Mouse (Mus musculus): ENCODE measurements around the gene Man1a2. TPM values are rescaled to one million over a fixed set of nuclear protein-coding genes. Genes with fewer than 3 reads are reported as not detected.

The Man1a2 gene
- polyA plus RNA-seq, 1 experiment: 33.7 TPM

DNA sequence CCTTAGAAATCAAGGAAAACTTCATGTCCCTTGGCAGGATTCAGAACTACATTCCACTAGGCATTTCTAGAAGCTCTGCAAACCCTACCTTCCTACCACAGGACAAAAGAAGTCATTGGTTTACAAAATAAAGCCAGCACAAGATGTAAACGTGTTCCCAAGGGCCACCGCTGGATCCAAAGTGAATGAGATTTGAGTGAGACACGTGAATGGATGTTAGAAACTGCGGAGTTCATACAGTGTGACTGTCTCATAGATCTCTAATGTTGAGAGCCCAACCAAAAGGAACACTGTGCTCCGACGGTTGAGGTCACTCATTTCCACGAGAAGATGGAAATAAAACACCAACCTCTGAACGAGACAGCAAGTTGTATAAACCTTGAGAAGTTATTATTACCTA, 1.5 kb upstream of the Man1a2 start:
- no peak for DNase-seq (ENCODE audit: extremely low spot score in 1 of 2, low spot score in 1 of 2)

DNA sequence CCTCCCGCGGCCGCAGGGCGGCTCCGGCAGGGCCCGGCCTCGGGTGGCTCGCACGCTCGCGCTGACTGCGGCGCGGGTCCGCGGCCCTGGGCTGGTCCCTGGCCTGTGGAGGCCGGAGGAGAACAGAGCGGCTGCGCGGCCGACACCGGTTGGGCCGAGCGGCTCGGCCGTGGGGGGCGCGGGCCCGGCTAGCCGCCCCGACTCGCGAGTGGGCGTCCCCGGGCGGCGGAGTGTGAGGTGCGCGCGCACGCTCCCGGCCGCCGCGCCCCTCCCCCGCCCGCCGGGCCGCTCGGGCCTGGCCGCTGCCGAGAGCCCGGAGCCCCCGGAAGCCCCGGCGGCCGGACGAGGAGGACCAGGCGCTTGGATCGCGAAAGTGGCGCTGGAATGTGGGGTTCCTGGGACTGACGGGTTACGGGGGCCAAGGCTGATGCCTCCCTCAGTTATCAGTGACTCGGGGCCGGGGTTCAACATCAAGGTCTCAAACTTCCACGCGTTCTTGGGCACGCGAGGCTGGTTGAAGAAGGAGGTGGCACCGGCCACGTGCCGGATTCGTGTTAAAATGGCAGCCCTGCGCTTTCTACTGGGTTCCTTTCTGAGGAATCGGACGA, 564 bp upstream of the Man1a2 start:
- DNase-seq (ENCODE audit: extremely low spot score in 1 of 2, low spot score in 1 of 2): peak in 1 of 2 experiments; percentile 58

DNA sequence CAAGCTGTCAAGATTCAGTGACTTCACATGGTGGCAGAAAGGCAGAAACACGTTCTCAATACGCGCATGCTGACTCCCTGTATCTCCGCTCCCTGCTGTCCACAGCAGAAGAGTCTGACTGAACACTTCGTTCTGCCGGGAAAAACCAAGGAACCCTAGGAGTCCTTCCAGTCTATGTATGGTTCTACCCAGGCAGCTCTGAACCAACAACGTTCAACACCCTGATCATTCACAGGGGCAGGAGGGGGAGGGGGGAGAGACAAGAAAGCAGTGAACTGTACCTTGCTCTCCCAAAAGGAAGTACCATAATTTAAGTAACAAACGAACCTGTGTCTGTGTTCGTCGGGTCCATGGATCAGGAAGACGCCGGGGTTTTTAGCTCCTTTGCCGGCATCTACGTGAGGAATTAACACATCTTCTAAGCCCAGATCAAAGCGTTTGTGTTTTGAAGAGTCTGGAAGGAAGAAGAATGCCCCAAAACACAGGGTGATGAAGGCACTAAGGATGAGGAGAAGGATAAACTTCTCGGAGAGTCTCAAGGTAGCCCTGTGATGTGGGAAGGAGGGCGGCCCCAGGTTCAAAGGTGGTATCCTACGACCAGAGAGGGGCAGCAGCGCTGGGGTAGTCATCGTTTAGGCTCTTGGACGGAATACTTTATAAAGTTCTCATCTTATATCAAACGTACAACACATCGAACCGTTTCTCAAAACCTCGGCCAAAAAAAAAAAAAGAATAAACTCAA, 898 bp downstream of the Man1a2 start:
- peak in 1 of 2 experiments; percentile 47 for DNase-seq (ENCODE audit: extremely low spot score in 1 of 2, low spot score in 1 of 2)

DNA sequence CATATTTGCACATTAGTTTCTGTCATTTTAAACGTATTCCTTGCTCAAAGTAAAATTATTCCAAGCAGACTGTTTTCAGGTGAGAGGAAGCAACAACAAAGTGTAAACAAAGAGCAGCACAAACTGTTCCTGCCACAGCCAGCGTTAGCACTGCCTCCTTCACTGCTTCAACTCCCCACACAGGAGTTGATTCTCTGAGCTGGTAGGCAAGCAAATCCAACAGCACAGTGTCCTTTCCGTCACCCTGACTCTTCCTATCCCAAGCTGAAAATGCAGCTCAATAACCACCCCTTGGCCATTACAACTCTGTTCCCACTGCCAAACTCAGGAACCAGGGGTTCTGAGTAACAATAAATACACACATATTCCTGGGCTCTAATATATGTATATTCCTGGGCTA, 2.5 kb downstream of the Man1a2 start:
- no peak for DNase-seq (ENCODE audit: extremely low spot score in 1 of 2, low spot score in 1 of 2)

DNA sequence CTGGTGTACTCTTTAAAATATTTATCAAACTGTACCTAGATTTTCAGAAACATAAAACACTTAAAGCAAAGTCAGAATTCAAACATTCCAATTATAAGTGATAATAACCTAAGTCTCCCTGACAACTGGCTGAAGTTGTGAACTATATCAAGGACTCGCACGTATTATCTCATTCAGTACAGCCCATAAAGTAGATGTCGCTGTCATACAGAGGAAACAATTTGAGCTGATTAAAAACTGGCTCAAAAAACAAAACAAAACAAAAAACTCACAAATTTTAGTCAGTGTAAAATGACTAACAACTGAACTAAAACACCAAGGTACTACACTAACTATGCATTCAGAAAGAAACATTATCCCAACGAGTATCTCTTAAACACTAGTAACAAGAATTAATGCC, 3.0 kb downstream of the Man1a2 start:
- no peak for DNase-seq (ENCODE audit: extremely low spot score in 1 of 2, low spot score in 1 of 2)

DNA sequence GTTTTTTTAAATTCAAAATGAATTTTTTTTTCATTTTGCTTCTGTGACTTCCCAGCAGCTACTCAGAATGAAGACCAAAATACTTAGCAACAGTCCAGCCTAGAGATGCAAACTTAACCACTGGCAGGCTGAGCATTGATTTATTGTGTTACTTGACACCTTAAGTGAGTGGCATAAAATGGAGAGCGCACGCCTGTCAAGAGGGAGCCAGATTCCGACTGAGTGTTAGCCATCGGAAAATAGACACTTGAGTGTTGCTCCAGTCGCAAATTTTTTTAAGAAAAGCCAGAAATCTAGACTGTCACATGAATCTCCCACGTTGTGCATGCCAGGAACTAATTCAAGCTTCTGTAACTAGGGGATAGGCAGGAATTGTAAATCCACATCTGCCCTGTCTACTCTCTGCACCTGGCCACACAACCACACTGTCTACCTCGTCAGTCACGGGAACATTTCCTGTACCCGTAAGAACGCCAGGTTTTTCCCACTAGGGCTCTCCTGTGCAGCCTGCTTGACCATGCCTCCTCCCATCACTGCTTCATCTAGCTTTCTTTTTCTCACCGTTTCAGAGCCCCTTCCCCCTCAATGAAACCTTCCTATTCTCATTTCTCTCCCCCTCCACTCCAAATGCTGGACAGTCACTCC, 3.7 kb downstream of the Man1a2 start:
- no peak for DNase-seq (ENCODE audit: extremely low spot score in 1 of 2, low spot score in 1 of 2)

DNA sequence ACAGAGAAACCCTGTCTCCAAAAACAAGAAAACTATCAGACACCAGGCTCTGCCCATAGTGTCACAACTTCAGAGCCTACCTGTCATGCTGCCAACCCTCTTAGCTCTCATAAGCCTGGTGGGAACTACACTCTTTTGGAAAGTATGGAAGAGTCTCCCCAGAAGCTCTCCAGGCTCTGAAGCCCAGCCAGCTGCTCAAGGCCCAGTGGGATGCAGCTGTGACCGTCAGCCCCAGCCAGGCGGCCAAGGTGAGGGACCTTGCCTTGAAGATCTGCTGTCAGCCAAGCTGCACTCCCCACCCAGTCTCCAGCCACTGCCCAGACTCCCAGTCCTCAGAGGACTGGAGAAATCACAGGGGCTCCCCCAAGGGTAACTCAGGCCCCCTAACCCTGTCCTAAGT, 5.1 kb downstream of the Man1a2 start:
- DNase-seq (ENCODE audit: extremely low spot score in 1 of 2, low spot score in 1 of 2): no peak

DNA sequence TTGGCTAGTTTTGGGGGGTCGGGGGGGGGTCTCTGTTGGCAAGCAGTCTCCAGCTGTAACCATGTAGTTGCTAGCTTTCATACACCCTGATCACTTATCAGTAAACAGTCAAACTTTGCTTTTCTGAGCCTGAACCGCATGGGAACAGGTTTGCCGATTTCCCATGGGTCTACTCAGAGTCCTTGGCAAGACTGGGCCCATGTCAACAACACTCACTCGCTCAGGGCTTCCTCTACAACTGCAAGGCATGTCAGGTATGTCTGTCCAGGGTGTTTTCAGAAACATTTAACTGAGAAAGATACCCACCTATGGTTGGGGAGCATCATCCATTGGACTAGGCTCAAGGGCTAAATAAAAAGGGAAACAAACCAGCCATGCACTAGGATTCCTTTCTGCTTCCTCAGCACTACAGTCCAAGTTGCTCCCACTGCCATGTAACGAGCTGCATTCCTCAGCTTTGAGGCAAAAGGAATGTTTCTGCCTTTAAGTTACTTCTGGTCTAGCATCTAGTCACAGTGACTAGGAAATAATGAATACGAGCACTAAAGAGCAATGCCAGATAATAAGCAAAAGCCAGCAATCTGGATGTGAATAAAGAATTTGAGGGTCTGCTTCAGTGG, 6.2 kb downstream of the Man1a2 start:
- no peak for DNase-seq (ENCODE audit: extremely low spot score in 1 of 2, low spot score in 1 of 2)

DNA sequence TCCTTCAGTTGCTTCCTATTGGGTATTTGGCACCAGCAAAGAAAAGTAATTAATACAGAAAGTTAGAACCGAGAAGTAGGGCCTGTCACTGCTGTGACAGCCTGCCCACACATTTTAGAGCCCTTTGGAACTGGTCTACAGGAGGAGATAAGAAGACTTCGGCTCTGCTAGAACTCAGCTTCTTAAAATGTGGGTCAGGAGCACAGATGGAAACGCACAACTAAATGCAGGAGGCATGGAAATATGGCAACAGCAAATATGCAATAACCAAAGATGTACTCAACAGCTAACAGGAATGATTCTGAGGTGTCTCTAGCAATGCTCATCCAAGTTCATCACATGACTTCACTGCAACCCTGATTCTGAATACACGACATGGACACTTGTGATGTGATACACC, 10.2 kb downstream of the Man1a2 start:
- DNase-seq (ENCODE audit: extremely low spot score in 1 of 2, low spot score in 1 of 2): peak in 1 of 2 experiments; percentile 38

DNA sequence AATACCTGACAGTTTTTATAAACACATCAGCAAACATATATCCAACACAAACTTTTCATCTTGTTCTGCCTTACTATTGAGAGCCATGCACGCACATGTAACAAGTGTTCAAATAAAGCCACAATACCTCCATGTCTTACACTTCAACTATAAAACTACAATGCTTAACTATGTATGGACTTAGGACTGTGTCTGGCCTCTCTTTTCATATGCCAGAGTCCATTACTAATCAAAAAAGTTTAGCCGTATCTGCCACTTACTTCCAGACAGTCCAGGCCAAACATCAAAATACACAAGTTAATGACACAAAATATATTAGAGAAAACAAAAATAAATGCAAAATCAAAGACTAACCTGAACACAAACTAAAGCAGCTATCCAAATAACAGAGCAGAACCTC, 14.9 kb downstream of the Man1a2 start:
- no peak for DNase-seq (ENCODE audit: extremely low spot score in 1 of 2, low spot score in 1 of 2)

DNA sequence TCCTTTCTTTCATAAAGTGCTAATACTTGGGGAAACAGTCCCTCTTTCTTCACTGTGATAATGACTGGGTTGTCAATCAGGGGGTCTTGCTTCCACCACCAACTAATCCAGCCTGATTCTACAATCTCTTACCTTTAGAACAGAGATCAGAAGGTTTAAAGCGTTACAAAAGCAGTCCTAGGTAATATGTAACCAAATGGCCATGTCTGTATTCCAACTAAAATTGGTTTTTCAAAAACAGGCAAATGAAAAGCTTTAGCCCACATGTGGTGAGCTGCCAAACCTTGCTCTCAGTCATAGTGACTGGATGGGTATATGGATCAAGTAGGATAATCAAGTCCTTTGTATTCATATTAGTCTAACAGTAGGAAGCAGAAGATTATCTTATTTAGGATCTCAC, 32.0 kb downstream of the Man1a2 start:
- no peak for DNase-seq (ENCODE audit: extremely low spot score in 1 of 2, low spot score in 1 of 2)

DNA sequence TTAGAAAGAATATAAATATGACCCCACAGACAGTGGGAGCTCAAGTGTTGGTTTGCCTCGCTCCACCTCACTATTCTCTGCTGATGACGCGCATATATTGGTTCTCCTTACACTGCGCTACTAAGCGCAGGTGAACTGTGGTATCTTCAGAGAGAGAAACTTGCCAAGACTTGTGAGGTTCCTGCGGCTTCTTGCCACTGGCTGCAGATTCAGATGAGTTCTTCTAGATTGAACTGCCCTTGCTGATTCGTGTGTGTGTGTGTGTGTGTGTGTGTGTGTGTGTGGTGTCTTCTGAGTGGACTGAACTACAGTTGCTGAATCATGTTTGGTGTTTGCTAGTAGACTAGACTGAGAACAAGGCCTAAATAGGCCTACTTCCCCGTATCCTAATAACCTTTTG, 43.7 kb downstream of the Man1a2 start:
- DNase-seq (ENCODE audit: extremely low spot score in 1 of 2, low spot score in 1 of 2): no peak

DNA sequence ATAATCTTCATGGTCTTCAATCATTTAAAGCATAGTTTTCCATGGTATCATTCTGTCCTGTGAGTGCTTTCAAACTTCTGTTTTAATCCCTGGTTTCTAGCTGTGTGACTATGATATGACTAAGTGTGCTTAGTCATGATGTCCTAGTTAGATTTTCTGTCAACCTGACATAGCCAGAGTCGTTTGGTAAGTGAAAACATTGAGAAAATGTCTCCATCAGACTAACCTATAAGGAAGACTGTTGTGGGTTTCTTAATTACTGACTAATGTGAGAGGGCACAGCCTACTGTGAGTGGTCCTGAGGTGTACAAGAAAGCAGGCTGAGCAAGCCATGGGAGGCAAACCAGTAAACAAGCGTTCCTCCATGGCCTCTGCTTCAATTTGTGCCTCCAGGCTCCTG, 49.0 kb downstream of the Man1a2 start:
- DNase-seq (ENCODE audit: extremely low spot score in 1 of 2, low spot score in 1 of 2): no peak

DNA sequence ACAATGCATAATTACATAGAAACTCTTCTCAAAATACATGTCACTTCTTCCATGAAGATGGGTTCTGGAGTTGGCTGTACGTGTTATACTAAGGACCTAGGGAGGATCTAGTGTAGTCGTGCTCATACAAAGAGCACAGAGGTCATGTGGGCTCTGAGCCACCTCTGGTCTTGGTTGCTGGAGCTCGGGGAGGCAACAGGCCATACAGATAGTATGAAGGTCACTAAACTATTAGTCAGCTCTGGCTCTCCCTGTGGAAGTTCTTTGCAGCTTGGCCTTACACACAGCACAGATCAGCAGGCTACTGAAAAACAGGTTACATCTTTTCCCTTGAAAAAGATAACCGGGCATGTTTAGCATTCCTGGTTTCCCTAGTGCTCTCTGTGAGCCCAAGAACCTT, 50.5 kb downstream of the Man1a2 start:
- DNase-seq (ENCODE audit: extremely low spot score in 1 of 2, low spot score in 1 of 2): no peak

DNA sequence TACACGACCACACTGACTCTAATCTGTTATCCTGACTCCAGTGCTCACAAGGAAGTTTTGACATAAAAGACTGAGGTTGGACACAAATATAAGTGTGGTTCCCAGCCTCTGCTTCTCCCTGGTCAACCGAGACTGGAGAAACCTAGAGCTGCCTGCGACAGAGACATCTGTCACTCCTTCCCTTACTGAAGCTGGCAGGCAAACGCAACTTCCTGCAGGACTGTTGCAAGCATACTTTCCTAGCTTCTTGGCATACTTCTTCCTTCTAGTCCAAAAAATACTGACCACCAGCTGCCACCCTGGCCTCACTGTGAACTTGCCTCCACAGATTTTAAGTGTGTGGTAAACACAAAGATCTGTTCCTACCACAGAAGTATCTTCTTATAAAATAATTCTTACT, 66.8 kb downstream of the Man1a2 start:
- DNase-seq (ENCODE audit: extremely low spot score in 1 of 2, low spot score in 1 of 2): no peak

DNA sequence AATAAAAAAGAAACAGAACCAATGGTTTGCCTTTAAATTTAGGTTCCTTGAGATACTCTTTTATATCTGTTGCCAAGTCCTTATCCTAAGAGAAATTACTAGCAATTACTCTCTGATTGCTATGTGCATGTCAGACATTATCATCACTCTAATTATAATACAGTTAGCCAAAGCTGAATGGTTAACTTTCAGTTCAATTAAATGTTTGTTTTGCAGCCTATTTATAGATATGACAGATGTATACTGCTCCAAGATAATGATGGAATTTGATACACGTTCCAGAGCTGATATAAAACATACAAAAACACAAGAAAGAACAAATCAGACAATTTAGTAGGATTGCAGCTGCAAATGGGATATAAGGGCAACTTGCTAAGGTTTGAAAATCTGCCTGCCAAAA, 74.4 kb downstream of the Man1a2 start:
- no peak for DNase-seq (ENCODE audit: extremely low spot score in 1 of 2, low spot score in 1 of 2)

DNA sequence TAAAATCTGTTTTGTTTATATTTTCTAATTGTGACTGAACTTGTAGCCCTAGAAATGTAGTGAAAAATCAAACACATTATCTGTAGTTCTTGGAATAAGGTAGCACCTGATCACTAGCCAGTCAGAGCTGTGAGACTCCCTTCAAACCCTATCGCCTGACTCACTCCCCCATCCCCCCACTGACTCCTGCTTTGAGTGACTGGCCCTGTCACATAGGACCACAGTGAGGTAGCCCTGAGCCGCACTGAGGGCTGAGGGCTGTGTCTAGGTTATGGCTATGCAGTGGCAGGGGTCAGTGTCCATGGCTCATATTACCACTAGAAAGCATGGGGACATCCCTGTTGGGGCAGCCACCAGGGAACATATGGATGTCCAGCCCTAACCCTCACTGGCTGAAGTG, 80.8 kb downstream of the Man1a2 start:
- no peak for DNase-seq (ENCODE audit: extremely low spot score in 1 of 2, low spot score in 1 of 2)

DNA sequence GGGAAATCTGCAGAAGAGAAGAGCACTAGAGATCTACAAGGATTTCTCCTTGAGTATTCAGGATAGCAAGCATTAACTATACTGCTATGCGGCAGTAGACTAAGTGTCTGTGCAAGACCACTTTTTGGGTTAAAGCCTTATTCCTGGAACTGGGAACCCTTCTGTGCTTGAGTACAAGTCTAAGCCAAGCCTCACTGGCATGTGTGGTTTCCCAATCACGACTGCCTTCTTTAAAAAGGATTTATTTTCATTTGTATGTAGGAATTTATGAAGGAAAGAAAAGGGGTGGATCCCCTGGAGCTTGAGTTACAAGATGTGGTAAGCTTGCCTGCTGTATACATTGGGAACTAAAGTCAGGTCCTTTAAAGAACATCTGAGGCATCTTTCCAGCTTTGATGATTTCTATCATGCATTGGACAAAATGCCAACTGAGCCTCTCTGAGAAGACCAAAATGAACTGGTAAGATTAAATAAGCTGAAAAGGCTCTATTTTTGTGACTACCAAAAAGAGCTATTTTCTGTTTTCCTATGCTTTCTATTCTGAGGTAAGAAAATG, 86.0 kb downstream of the Man1a2 start:
- DNase-seq (ENCODE audit: extremely low spot score in 1 of 2, low spot score in 1 of 2): peak in 1 of 2 experiments; percentile 42

DNA sequence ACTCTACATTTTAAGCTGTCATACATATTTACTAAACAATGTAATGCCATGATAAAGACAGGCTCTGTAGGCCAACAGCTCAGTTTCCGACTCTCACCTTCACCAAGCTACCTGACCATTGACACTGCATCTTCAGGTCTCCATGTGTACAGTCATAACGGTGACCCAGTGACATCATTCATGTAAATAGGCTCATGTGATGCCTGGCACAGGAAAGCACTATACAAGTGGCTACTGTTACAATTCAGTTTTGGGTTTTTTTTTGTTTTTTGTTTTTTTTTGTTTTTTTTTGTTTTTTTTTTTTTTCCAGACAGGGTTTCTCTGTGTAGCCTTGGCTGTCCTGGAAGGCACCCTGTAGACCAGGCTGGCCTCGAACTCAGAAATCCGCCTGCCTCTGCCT, 94.2 kb downstream of the Man1a2 start:
- DNase-seq (ENCODE audit: extremely low spot score in 1 of 2, low spot score in 1 of 2): no peak

DNA sequence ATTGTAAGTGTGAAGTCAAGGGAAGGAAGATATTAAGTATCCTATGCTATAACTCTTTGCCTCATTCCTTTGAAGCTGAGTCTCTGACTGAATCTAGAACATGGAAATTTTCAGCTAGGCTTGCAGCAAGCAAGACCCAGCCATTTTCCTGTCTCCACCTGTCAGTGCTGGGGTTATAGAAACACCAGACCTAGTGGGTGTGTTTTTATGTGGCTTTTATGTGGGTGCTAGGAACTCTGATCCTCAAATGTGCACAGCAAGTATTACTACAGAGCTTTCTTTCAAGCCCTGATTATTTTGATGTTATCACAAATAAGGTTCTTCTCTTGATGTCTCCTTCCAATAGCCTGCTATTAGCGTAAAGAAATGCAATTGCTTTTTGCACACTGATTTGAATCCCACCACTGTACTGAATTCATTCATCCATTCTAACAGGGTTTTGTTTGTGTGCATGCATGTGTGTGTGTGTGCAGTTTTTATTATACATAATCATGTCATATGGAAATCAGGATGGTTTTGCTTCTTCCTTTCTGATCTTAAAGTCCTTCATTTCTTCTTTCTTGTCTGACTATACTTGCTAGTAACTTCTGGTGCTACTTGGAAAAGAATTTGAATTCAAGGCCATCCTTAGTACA, 102.5 kb downstream of the Man1a2 start:
- DNase-seq (ENCODE audit: extremely low spot score in 1 of 2, low spot score in 1 of 2): no peak

All from frontal cortex, adult 2 months (tissue).